Mouse (Mus musculus) hindbrain, embryonic 11.5 days (tissue): Measurements from ENCODE around the gene C5ar1. TPM values are rescaled to one million over a fixed set of nuclear protein-coding genes. Genes with fewer than 3 reads are reported as not detected.

Source experiments
- ATAC-seq: fragments of 200-750 bp; cut with Nextera tagmentation; 2 replicates; pipeline ENCODE4 v1.8.0; 2017; ENCODE audit warnings: mild to moderate bottlenecking, moderate TSS enrichment, moderate library complexity; ENCODE audit not compliant: low FRiP score
- DNase-seq: peaks from one replicate; pipeline ENCODE4 v3.0.0-alpha.2; 2015; ENCODE audit warnings: low spot score
- H3K27ac ChIP-seq: fragments of 300-500 bp; sonication (generic); 2 replicates; pipeline ENCODE4 v1.5.1; 2014; ENCODE audit warnings: mild to moderate bottlenecking, low read depth, low read length
- H3K27me3 ChIP-seq: fragments of 300-500 bp; sonication (generic); 2 replicates; pipeline ENCODE4 v1.6.1; 2014; ENCODE audit warnings: mild to moderate bottlenecking, low read length, moderate library complexity, mixed read lengths; ENCODE audit not compliant: control insufficient read depth, insufficient read depth
- H3K36me3 ChIP-seq: fragments of 300-500 bp; sonication (generic); 2 replicates; pipeline ENCODE4 v1.6.1; 2014; ENCODE audit warnings: mild to moderate bottlenecking, low read length, moderate library complexity, mixed read lengths; ENCODE audit not compliant: control insufficient read depth, insufficient read depth
- H3K4me1 ChIP-seq: fragments of 300-500 bp; sonication (generic); replicated peaks from 2 replicates; pipeline ENCODE4 v1.6.1; 2014; ENCODE audit warnings: low read length, mixed read lengths; ENCODE audit not compliant: control insufficient read depth, insufficient read depth
- H3K4me2 ChIP-seq: fragments of 300-500 bp; sonication (generic); replicated peaks from 2 replicates; pipeline ENCODE4 v1.6.1; 2014; ENCODE audit warnings: mild to moderate bottlenecking, low read depth, low read length
- H3K4me3 ChIP-seq: fragments of 300-500 bp; sonication (generic); 2 replicates; pipeline ENCODE4 v1.5.1; 2014; ENCODE audit warnings: low read depth, low read length
- H3K9ac ChIP-seq: fragments of 300-500 bp; sonication (generic); 2 replicates; pipeline ENCODE4 v1.6.1; 2014; ENCODE audit warnings: low read depth, low read length
- H3K9me3 ChIP-seq: fragments of 300-500 bp; sonication (generic); 2 replicates; pipeline ENCODE4 v1.6.1; 2016; ENCODE audit warnings: low read length; ENCODE audit not compliant: control insufficient read depth
- WGBS: fragments of 180-500 bp; shearing (Covaris S2); extraction: QIAGEN DNeasy Blood & Tissue Kit; methylation state at CpG from one replicate; pipeline ENCODE4 v1.1.7; 2014; 5-methylcytosine and 5-hydroxymethylcytosine counted together
- polyA plus RNA-seq: library from polyadenylated mRNA; unstranded; fragments of >200 nt; fragmentation: Nextera tagmentation; extraction: Ambion mirVana; gene quantifications from 2 replicates; pipeline ENCODE4 v1.2.1, GENCODE M21; 2014

The C5ar1 gene
- polyA plus RNA-seq, 1 experiment from 2014 or later = 1.3 TPM

DNA sequence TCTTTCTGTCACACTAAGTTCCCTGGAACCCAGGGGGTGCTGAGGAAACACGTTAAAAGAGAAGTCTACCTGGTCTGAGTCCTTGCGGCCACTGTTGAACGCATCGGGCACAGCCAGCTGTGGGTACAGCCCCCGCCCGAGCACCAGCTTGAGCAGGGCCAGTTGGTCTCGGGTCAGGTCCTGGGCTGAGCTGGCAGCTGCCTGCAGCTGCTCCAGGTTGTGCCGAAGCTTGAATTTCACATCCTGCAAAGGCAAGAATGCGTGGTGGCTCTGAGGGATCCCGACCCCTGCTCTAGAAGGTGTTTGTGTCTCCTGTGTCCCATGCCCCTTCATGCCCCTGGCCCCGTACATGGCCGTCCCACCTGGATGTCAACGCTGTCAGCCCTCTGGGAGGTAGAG is 55.8 kb downstream of the C5ar1 start:
- no peak for ATAC-seq
- WGBS = 91% methylated on average over 13 of the region's 13 CpGs

DNA sequence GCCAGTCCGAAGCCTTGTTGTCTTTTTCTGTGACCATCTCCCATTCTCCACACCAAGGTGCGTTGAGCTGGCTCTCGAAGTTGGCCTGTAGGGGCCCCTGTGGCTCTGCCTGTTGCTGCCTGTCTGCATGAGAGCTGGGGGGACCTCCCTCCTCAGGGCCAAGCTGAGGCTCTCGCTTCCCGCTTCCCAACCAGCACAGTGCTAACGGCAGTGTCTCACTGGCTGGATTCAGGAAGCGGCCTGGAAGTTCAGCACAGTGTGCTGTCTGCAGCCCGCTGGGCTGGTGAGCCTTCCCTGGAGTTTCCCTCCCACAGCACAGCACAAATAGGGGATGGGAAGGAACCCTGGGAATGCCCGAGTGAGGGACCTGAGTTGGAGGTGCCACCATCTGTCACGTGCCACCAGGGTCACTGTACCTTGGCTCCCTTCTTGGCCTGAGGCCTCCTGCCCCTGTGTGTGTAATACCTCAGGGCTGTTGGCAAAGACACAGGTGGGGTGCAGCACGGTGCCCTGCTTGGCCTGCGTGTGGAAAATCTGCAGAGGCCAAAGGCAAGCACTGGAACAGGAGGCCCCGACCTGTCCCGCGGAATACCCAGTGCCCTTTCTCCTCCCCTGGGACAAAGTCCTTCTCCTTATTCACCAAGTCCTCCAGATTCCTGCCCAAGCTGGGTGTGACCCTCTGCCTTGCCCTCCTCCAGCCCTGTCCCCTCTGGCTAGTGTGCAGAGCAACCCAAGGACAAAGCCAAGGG is 56.4 kb downstream of the C5ar1 start:
- Histone ChIP-seq H3K4me3 (no peak overlapping the region), H3K4me2 (no peak overlapping the region), H3K27ac (no peak overlapping the region), H3K9ac (no peak overlapping the region), H3K36me3 (0 out of 2 replicates have a peak, but pooled peaks cover 3% of the 10 kb centered on the region), H3K27me3 (no peaks in the 10 kb centered on the region), H3K4me1 (no peaks in the 10 kb centered on the region), H3K9me3 (no peaks in the 10 kb centered on the region)
- DNase-seq (no peak), ATAC-seq (no peak)
- 81% methylated on average over 15 of the region's 15 CpGs for WGBS

More for the DNA sequence above, 55.8 kb downstream of the C5ar1 start:
- H3K4me3 ChIP-seq = no peak overlapping the region
- H3K27me3 ChIP-seq = no peaks in the 10 kb centered on the region
- H3K4me2 ChIP-seq = no peak overlapping the region
- H3K27ac ChIP-seq = no peak overlapping the region
- H3K9ac ChIP-seq = no peak overlapping the region
- H3K9me3 ChIP-seq = no peaks in the 10 kb centered on the region
- no peak for DNase-seq
- H3K36me3 ChIP-seq = 0 out of 2 replicates have a peak, but pooled peaks cover 3% of the 10 kb centered on the region
- H3K4me1 ChIP-seq = no peaks in the 10 kb centered on the region

DNA sequence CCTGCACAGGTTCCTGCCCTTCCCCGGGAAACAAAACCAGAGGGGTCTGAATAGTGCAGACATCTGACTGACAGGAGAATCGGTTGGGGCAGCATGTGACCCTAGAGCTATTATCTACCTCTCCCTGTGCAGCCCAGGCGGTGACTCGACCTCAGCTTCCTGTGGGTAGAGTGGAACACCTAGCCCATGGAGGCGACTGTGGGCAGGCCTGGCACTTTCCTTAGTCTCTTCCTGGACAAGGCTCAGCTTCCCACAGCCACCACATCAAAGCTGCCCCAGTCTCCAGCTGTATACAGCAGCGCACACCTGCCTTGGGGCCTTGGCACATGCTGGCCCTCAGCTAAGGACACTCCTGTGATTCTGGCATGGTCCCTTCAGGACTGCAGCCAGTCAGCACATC is 58.2 kb downstream of the C5ar1 start:
- Histone ChIP-seq H3K9me3 (no peaks in the 10 kb centered on the region), H3K4me3 (no peak overlapping the region), H3K4me2 (no peak overlapping the region), H3K4me1 (no peaks in the 10 kb centered on the region), H3K27ac (no peak overlapping the region), H3K36me3 (0 out of 2 replicates have a peak, but pooled peaks cover 3% of the 10 kb centered on the region), H3K9ac (no peak overlapping the region), H3K27me3 (no peaks in the 10 kb centered on the region)
- no peak for ATAC-seq
- no peak for DNase-seq
- WGBS = 87% methylated on average over 6 of the region's 6 CpGs

DNA sequence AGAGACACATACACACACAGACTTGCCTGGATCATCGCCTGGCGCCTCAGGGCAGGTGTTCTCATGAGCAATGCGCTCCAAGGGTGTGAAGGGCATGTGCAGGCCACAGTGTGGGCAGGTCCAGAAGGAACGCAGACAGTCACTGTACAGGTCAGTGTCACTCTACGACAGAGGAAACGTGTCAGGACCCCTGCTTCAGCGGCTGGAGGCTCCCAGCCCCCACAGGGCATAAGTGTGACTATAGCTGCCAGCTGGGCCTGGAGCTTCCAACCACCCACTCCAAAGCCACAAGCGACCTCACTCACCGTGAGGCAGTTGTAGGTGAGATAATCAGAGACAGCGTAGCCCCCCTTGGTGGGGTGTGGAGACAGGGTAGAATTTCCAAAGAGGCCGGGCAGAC is 60.8 kb downstream of the C5ar1 start:
- H3K4me1 ChIP-seq = no peaks in the 10 kb centered on the region
- DNase-seq = no peak
- H3K27ac ChIP-seq = no peak overlapping the region
- WGBS = 88% methylated on average over 11 of the region's 11 CpGs
- no peak overlapping the region for H3K4me2 ChIP-seq
- no peak overlapping the region for H3K4me3 ChIP-seq
- no peaks in the 10 kb centered on the region for H3K9me3 ChIP-seq
- H3K36me3 ChIP-seq = no peaks in the 10 kb centered on the region
- H3K27me3 ChIP-seq = no peaks in the 10 kb centered on the region
- no peak overlapping the region for H3K9ac ChIP-seq
- ATAC-seq = no peak

DNA sequence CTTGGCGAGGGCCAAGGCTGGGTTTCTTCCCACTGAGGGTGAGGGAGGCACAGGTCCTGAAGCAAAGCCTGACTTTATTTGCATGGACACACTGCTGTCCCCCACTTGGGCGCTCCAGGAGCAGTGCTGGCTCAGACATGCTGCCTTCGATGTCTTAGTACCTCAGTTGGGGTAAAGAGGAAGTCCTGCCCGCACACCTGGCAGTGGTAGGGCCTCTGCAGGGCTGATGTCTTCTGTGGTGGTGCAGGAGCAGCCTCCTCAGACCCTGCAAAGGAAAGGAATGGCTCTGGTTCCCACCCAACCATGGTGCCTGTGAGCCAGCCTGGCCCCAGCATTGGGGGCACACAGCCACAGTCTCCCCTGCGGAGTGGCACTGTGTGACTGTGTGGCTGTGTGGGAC is 62.2 kb downstream of the C5ar1 start:
- Histone ChIP-seq H3K4me1 (no peaks in the 10 kb centered on the region), H3K27ac (no peak overlapping the region), H3K9me3 (no peaks in the 10 kb centered on the region), H3K4me3 (no peak overlapping the region), H3K9ac (no peak overlapping the region), H3K4me2 (no peak overlapping the region), H3K36me3 (no peaks in the 10 kb centered on the region), H3K27me3 (no peaks in the 10 kb centered on the region)
- DNase-seq (no peak), ATAC-seq (no peak)
- 86% methylated on average over 5 of the region's 5 CpGs for WGBS

Other genes starting within 250 kb of the C5ar1 start
- gene Bicra, start 211.6 kb downstream of the C5ar1 start, polyA plus RNA-seq = 6.6 and 9.2 TPM in 2 replicates
- gene Zfp541, start 197.7 kb downstream of the C5ar1 start, polyA plus RNA-seq = not detected in 2 replicates
- gene Napa, start 161.1 kb downstream of the C5ar1 start, polyA plus RNA-seq = 176 and 177 TPM in 2 replicates
- 21.7 and 23.1 TPM in 2 replicates for gene Kptn, start 139.6 kb downstream of the C5ar1 start, polyA plus RNA-seq
- 0.84 and 1.0 TPM in 2 replicates for gene Slc8a2, start 129.7 kb downstream of the C5ar1 start, polyA plus RNA-seq
- 122 and 135 TPM in 2 replicates for gene Meis3, start 84.5 kb downstream of the C5ar1 start, polyA plus RNA-seq
- gene Dhx34, start 37.5 kb downstream of the C5ar1 start, polyA plus RNA-seq = 7.9 and 9.1 TPM in 2 replicates
- 0.04 and 0.11 TPM in 2 replicates for gene C5ar2, start 15.4 kb downstream of the C5ar1 start, polyA plus RNA-seq
- gene Inafm1, start 14.1 kb upstream of the C5ar1 start, polyA plus RNA-seq = 11.0 and 13.8 TPM in 2 replicates
- gene Ccdc9, start 27.3 kb upstream of the C5ar1 start, polyA plus RNA-seq = 18.2 and 19.2 TPM in 2 replicates
- 6.4 and 8.1 TPM in 2 replicates for gene Bbc3, start 48.9 kb upstream of the C5ar1 start, polyA plus RNA-seq
- gene Sae1, start 128.3 kb upstream of the C5ar1 start, polyA plus RNA-seq = 339 and 377 TPM in 2 replicates
- 15.7 and 20.7 TPM in 2 replicates for gene Zc3h4, start 141.4 kb upstream of the C5ar1 start, polyA plus RNA-seq
- 51.4 and 56.5 TPM in 2 replicates for gene Tmem160, start 193.2 kb upstream of the C5ar1 start, polyA plus RNA-seq
- 0.14 and 0.34 TPM in 2 replicates for gene Npas1, start 218.2 kb upstream of the C5ar1 start, polyA plus RNA-seq